Mouse (Mus musculus): ENCODE results near the gene Git1.
A peak's percentile ranks its signal among the peaks of the same experiment; 100 is the strongest.

Gene Git1

DNA sequence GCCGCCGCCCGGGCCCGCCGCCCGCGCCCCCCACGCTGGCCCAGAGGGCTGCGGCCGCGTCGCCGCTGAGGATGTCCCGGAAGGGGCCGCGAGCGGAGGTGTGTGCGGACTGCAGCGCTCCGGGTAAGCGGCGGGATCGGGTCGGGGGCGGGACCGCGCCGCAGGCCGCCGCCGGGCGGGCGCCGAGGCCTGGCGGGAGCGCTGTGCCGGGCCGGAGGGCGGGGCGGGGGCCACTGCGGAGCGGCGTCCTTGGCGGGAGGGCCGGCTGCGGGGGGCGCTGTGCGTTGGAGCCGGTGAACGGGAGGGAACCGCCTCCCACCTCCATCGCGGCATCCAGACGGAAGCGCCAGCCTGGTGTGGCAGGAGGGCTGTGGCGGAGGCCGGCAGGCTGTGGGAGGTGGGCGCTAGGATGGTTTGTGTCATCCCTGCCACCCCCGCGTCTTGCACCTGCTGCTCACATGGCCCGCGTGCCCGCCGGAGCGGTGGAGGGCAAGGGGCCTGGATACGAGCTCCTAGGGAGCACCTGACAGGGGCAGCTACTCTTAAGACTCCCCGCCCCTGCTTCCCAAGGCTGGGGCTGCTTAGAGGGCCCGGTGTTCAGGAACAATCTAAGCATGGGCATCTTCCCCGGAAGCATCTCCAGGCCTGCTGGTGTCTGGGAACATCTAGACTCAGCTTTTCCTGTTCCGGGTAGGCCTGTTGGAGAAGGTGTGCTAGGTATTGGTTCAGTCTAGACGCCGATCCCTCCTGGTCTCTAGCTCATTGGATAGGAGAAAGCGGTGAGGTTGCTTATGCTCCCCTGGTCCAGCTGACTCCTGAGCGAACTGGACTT, at the start of gene Git1:
Gene Git1, plus strand, starts transcription at position 51 of the 832 bp plus-strand sequence.
- DNase-seq, result peak; percentile 64

DNA sequence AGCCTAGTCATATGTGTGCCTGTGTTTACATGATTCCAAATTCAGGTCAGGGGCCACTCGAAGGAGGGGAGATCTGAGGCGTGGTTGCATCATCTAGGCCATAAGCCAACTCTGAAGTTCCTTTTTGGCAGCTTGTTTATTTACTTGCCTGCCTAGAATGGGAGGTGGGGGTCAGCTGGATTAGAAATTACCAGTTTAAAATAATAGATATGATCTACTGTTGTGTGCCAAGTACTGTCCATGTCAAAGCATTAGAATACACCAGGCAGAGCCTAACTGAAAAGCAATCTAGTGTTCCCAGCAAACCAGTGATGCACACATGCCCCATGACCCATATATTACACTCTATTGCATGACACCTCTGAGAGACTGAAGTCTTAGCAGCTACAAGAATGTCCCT, 48.4 kb upstream of the Git1 start:
- DNase-seq, result peak; percentile 40

DNA sequence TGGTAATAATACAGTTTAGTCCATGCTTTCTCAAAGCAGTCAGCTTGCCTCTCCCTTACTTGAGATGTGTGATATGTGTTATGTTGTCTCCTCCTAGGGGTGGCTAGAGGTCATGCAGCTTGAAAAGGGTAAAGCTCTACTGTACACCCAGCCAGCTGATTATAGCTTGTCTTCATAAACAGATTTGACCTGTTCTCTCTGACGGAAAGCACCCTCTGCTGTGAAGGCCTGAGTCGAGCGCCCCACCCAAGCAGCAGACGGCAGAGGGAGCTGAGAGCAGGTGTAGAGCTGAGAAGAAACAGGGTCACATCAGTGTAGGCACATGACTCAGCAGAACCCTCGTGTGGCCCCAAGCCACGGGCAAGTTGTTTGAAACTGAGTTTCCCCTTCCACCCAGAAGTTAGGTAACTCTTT, 46.7 kb upstream of the Git1 start:
- DNase-seq, result peak; percentile 61

DNA sequence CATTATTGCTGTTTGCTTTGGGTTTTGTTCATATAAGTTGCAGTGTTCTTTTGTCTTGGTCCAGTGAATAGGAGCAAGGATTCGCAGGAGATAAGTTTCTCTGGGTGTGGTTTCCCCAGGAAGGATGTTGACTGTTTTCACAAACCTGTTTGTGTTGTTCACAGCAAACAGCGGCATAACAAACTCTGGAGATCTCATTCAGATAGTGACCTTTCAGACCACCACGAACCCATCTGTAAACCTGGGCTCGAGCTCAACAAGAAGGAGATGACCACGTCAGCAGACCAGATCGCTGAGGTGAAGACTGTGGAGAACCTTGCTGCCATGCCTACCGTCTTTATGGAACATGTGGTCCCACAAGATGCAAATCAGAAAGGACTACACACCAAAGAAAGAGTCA, 44.1 kb upstream of the Git1 start:
- DNase-seq, result no peak

DNA sequence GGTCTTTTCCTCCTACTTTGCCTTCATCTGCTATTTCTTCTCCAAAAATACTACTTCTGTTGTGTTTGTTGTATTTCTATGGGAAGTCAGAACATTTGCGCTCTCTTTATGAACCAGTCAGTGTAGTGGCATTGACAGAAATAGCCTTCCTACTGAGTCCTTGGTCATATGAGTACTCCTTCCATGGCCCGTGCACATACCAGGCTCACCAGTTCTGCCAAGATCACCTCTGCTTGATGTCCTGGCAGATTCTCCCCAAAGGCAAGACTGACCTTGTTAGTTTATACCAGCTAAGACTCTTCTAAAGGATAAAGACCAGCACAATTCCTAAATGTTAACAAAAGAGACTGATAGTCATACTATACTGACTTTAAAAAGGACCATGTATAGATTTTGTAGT, 41.7 kb upstream of the Git1 start:
- DNase-seq, result no peak

DNA sequence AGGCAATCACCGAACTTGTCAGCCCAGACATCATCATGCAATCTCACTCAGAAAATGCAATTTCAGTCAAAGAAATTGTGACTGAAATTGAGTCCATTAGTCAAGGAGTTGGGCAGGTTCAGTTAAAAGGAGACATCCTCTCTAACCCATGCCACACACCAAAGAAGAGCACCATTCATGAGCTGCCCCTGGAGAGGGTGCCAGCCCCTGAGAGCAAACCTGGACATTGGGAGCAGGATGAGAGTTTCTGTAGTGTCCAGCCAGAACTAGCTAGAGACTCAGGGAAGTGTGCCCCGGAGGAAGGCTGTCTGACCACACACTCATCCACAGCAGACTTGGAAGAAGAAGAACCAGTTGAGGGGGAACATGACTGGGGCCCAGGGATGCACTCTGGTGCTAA, 40.0 kb upstream of the Git1 start:
- DNase-seq, result no peak

DNA sequence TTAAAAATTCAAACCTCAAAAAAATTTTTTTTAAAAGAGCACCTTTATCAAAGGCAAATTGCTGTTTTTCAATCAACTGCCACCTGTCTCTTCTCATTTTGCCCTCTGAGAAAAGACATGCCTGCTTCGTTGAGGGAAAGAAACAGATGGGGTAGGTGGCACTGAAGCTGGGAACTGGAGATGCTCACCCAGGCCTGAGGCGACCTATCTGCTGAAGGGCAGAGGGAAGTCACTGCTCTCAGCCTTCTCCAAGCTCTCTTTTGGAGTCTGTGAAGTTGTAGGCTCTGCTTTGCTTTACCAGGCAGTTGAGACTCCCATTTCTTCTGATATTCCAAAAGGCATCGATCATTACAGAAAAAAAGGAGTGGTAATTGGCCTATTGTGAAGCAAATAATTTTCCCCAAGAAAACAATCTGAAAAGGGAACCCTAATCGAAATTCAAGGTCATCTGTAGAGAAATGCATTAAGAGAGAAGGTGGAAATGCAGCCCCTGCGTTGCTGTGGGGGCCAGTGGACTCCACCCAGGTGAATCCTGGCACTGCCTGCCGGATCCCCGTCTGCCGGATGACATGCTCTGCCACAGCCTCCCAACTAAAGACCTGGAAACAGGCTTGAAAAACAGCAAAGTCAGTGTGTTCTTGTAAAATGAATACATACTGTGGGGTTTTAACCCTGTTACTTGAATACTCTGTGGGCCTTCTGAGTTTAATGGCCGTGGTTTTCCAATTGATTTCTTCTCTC, 37.4 kb upstream of the Git1 start:
- DNase-seq, result no peak

DNA sequence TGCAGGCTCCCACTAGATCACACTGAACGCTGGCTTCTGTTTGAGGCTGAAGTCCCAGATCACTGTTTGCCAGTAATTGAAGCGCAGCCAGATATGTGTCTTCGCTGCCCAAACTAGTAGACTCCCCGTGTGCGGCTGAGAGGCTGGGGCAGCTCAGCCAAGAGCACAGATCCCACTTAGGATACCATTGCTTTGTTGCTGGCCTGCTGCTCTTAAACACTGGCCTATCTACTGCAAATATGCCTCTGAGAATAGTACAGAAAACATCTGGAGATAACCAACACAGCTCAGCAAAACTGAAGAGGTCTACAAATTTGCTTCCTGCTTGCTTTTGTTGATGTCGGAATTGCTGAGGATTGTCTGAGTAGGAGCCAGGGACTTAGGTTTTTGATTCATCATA, 36.5 kb upstream of the Git1 start:
- DNase-seq, result no peak

DNA sequence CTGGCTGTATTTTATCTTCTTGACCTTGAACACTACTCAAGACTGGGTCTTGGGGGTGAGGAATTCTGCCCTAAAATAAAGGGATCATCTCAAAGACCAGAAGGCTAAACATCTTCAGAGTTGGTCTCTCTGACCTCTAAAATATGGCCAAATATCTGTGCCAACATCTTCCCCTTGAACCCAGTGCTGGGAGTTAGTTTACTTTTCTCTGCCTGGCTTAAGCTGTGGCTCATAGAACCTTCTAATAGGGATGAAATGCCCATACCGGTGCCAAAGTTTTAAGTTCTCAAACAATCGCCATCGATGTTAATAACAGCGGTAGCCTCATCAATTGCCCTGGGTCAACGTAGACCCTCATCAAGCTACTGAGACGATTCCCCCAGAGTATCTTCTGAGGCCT, 31.5 kb upstream of the Git1 start:
- no peak for DNase-seq

DNA sequence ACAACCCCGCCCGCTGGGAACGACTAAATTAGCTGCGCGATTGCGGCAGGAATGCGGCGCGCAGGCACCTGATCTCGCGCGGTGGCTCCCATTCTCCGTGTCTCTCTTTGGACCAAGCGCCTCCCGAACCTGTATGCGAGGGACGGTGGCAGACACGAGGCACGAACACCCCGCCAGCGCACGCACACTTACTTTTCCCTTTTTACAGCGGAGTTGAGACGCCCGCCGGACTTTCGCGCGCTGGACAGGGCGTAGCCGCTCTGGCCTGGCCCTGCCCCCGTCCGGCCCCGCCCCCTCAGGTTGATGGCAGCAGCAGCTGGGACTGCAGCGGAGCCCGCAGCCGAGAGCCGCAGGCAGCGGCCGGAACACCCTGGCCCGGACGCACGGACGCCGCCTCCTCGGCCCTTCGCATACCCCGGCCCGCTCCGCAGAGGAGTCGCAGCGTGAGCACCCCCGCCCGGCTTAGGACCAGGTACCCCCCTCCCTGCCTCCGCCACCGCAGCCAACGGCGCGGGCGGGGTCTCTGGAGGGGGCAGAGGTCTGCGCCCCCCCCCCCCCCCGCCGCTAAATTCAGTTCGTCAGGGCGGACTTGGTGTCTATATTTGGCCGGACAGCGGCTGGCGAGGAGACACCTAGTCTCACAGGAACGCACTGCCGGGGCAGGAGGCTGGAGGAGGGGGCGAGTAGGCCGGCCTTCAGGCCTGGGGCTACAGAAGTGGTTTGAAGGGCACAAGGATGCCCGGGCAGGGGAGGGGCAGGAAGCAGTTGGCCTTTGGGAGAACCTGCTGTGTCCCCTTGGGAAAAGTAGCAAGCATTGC, 30.9 kb upstream of the Git1 start, which contains the start of gene Coro6:
Gene Coro6, plus strand, starts transcription at position 129 of the 818 bp plus-strand sequence.
- DNase-seq, result peak; percentile 64

DNA sequence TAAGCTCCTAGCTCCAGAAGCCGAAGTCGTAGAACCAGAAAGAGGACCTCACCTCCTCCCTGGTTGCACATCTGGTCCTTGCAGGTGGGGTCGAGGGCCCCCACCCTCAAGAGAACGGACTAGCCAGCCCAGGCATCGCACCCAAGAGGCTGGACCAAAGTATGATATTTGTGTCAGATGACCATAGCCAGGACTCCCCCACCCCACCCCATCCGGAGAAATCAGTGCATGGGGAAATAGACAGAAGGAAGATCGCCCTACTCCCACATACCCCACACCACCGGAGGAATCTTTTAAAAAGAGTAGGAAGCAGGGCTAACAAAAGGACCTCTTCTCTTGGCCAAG, 30.3 kb upstream of the Git1 start:
- DNase-seq, result no peak

DNA sequence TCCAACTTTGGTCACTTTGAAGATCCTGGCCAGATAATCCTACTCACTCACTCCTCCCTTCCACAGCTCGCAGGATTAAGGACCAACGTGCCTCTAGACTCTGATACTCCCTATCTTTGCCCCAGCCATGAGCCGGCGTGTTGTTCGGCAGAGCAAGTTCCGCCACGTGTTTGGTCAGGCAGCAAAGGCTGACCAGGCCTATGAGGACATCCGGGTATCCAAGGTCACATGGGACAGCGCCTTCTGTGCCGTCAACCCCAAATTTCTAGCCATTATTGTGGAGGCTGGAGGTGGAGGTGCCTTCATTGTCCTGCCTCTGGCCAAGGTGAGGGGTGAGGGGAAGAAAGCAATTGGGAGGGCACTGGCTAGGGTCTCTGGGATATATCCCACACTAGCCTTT, 29.6 kb upstream of the Git1 start:
- no peak for DNase-seq

DNA sequence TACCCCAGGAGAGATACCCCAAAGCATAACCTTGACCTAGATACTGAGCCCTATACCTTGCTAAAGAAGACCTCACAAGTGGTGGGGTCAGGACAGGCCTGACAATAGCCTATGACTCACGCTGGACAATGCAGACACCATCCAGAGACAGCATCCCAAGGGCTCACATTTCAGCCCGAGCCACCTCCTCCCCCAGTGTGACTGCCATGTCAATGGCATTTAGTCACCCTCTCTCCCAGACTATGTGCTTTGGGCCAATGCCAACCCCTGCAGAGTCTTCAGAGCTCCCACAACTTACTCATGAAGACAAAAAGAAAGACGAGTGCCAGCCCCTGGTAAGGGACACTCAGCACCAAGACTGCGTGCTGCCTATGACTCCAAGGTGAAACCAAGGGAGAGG, 28.7 kb upstream of the Git1 start:
- DNase-seq, result no peak

DNA sequence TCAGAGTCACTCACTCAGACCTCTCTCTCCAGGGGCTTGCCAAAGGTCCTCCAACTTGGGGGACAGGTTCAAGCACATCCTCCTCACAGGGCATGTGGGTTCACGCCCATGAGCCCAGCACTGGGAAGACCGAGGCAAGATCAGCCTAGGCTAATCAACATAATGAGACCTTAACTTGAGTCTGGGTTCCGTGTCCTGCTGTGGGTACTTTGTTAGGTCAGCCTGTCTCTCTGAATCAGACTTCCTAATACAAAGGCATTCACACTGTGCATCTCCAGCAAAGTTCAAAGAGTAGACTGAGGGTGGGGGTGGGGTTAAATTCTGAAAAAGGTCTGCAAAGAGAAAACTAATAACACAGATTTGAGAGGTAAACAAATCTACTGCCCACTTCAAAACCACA, 28.3 kb upstream of the Git1 start:
- no peak for DNase-seq

DNA sequence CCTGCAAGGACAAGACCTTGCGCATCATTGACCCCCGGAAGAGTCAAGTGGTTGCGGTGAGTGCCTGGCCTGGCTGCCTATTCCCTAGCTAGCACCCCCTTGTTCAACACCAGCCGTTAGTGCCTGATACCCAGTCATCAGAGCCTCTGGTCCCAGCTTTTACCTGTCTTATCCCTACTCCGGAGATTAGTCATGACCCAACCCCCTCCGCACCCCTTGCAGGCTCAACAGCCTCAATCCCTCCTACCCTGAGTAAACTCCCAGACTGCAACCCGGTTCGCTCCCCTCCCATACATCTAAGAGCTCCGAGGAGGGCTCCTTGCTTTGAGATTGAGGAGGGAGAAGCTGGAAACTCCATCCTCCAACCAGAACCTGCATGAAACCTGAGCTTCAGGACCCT, 26.8 kb upstream of the Git1 start:
- DNase-seq, result no peak

DNA sequence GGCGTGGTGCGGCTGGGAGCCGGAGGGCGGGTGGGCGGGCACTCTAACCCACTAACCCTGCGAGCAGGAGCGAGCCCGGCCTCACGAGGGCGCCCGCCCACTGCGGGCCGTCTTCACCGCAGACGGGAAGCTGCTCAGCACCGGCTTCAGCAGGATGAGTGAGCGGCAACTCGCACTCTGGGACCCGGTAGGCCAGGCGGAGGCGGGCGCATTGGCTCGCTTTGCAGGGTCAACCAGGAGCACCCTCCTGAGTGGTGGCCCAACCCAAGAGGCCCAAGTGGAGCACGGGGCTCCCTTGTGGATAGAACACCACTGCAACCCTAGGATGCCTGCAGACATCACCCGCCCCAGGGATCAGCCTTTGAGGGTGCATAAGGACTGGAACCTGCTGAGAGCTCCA, 26.2 kb upstream of the Git1 start:
- peak; percentile 71 for DNase-seq

DNA sequence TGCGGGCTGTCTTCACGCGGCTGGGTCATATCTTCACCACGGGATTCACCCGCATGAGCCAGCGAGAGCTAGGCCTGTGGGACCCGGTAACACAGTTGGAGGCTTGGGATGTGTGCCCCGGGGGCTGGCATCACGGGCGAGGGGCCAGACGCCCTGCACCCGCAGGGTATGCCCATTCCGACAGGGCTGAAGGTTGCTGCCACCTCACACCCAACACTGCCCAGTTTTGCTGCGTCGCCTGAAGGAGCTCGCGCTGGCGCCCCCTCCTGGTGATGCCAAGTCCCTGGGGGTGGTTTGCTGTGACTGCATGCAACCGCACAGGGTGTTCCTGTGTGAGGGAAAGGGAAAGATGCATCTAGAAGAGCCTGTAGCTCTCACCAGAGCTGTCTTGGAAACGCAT, 25.6 kb upstream of the Git1 start:
- DNase-seq, result peak; percentile 59

DNA sequence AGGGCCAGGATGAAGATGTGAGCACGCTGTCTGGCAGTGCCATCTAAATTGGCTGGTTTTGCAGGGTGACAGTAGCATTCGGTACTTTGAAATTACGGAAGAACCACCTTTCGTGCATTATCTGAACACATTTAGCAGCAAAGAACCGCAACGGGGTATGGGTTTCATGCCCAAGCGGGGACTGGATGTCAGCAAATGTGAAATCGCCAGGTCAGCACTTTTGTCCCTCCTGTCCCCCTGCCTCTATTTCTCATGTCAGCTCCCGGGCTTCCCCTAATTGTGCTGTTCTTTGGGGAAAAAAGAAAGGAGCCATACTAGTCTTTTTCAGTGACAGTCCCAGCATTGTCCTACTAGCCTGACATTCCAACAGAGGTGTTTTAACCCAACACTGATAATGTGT, 25.0 kb upstream of the Git1 start:
- DNase-seq, result no peak

DNA sequence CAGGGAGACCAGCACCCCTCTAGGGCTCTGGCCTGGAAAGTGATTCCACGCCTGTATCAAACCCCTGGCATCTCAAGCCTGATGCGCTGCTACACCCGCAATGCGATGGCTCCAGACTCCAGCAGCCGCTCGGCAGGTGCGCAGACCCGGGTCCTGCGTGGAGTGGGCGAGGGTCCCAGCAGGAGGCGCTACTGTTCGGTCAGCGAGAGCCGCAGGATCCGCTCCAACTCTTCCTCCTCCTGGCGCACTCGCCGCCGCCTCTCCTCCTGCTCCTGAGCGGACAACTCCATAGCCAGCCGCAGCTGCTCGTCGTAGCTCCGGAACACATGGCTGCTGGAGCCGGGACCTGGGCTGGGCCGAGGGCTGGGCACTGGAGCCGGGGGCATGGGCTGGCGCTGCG, 22.0 kb upstream of the Git1 start:
- DNase-seq, result no peak

DNA sequence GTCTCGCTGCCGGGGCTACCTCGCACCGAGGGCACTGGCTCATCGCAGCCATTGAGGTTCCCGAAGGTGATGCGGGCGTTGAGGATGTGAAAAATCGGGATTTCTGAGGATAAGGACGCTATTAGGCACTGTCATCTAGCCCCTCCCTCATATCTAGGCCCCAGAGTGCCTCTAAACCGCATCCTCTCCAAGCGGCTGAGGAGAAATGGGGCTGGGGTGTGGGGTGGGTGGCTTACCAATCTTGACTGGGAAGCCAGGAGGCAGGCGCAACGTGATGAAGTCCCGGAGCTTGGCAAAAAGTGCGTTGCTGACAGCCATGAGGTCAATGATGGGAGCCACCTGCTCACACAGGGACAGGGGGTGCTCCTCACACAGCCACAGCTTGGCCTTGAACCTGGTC, 20.6 kb upstream of the Git1 start:
- no peak for DNase-seq

DNA sequence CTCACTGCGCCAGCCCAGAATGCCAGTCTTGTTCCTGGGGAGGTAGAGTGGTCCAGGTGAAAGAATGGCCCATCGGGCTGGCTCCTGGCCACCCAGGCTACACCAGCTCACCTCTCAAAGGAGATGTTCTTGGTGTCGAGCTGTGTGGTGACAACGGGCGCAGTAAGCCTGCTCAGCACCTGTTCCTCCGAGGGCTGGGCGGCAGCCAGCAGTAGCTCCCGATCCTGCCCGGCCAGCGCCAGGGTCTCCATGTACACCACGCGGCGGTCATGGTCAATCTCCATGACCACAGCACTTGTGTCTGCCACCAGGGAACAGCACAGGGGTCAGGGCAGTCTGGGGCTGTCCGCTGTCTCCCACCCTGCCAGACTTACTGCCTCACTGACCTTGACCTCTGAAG, 17.1 kb upstream of the Git1 start:
- no peak for DNase-seq

DNA sequence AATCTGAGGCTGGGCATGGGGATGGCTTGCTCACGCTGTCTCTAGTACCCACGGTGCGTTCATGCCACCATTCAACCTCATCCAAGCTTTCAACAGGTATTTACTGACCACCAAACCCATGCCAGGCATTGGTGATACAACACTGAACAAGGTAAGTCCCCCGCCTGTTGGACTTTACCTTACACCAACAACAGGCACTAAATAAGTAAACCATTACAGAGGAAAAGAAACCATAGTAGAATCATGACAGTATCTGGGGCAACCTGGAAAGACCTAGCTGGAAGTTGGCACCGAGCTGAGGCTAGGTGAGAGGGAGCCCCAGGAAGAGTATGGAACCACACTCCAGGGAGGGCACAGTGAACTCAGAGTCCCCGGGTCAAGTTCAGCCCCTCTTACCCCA, 16.5 kb upstream of the Git1 start:
- DNase-seq, result no peak

DNA sequence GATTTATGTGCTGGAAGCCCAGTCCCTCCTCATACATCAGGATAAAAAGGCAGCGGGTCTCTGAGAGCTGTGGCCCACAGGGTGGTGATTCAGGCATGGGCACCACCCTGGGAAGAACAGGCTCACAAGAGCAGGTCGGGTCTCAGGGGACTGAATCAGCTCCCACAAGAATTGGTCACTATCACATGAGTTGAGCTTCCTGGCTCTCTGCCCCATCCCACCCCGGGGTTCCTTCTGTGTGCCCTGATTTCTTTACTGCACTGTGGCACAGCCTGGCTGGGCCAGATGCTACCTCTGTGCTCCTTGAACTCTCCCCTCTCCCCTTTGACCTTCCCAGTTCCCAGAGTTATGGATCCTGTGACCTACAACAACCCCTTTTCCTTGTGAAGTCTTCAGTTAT, 10.3 kb upstream of the Git1 start:
- no peak for DNase-seq

All from kidney, adult 11 months (tissue).